7 mouse cellular contexts compared by ENCODE assay signal in the genomic region with DNA sequence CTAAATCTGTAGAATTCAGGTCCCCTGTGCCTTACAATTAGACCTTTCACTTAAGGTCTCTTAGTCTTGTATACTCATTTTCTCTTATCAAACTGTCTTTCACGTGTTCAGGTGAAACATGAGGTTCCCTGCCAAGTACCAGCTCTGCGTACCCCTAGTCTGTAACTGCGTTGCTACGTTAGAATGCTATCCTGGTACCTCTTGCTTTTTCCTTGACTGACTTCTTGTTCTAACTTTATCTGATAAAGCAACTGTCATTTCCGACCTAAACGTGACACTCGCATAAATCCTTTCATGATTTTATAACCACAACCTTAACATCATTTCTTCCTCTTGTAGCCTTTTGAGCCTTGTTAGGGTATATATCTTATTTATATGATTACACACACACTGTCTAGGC. TPM values are rescaled to one million over a fixed set of nuclear protein-coding genes. Genes with fewer than 3 reads are reported as not detected.
DNase-seq lines count a peak whose midpoint lies in the region; ATAC-seq and TF ChIP-seq lines count a peak whose summit lies in the region.

No protein-coding gene starts in this region.

- peak overlapping the region; percentile 90 for H3K9ac ChIP-seq in limb, embryonic 15.5 days

- WGBS in limb, embryonic 15.5 days: 65% methylated on average over 7 of the region's 7 CpGs

- H3K4me3 ChIP-seq in testis, adult 2 months (ENCODE audit: control insufficient read depth, low read depth, low read length): peak overlapping the region; percentile 100
- peak overlapping the region; percentile 99 for H3K4me3 ChIP-seq in limb, embryonic 15.5 days

- no peaks in the 10 kb centered on the region for H3K36me3 ChIP-seq in testis, adult 2 months (ENCODE audit: control insufficient read depth, insufficient read depth, low read length)
- H3K36me3 ChIP-seq in limb, embryonic 15.5 days: peaks cover 34% of the 10 kb centered on the region

- no peaks in the 10 kb centered on the region for H3K9me3 ChIP-seq in limb, embryonic 15.5 days

- 0 out of 2 replicates have a peak, but pooled peaks have one; percentile 12 for ATAC-seq in erythroblast, adult 5-6 weeks (replicated peaks; ENCODE audit: low FRiP score, poor library complexity, severe bottlenecking)
- no peak for ATAC-seq in limb, embryonic 15.5 days (ENCODE audit: insufficient number of reproducible peaks, low FRiP score, low TSS enrichment, low read depth)

- DNase-seq in testis, postnatal 14 days (ENCODE audit: low spot score): no peak
- no peak for DNase-seq in frontal cortex, postnatal 25 days (ENCODE audit: low spot score in 2 of 2)
- DNase-seq in kidney, postnatal 10 days: no peak
- DNase-seq in spleen, postnatal 14 days (ENCODE audit: low spot score in 2 of 2): no peak

- H3K4me1 ChIP-seq in testis, adult 2 months (ENCODE audit: control insufficient read depth, insufficient read depth, low read length): peaks cover 2% of the 10 kb centered on the region
- peaks cover 14% of the 10 kb centered on the region for H3K4me1 ChIP-seq in limb, embryonic 15.5 days

- H3K27me3 ChIP-seq in testis, adult 2 months (ENCODE audit: control insufficient read depth, insufficient read depth, low read length): no peaks in the 10 kb centered on the region
- no peaks in the 10 kb centered on the region for H3K27me3 ChIP-seq in limb, embryonic 15.5 days

- H3K27ac ChIP-seq in testis, adult 2 months (ENCODE audit: control insufficient read depth, insufficient read depth, low read depth, low read length): no peak overlapping the region
- H3K27ac ChIP-seq in limb, embryonic 15.5 days: 0 out of 2 replicates have a peak overlapping the region, but pooled peaks have one; percentile 74

- TF ChIP-seq POLR2A in testis, adult 2 months (IDR thresholded peaks at IDR 0.05; ENCODE audit: control insufficient read depth, low read depth, low read length): no peak

- TF ChIP-seq CTCF in testis, adult 2 months (IDR thresholded peaks at IDR 0.05; ENCODE audit: control insufficient read depth, insufficient read depth, insufficient replicate concordance, low read depth, low read length): no peak

- peak overlapping the region; percentile 90 for H3K4me2 ChIP-seq in limb, embryonic 15.5 days

RNA-seq across cellular contexts. Expression of a gene that starts 1.2 kb away (rescaled TPM):
- polyA plus RNA-seq in testis, adult 2 months (2012; rRNA removed): 43.4 and 43.9 TPM in 2 replicates
- 1.9 and 3.8 TPM in 2 replicates for total RNA-seq in erythroblast, adult 5-6 weeks (2015; ENCODE audit: low replicate concordance)
- total RNA-seq in erythroblast, adult 5-6 weeks (2017; ENCODE audit: low replicate concordance): 2.8 and 3.9 TPM in 2 replicates
- 22.4 and 29.4 TPM in 2 replicates for polyA plus RNA-seq in limb, embryonic 15.5 days (2015; fragmentation: Nextera tagmentation; extraction: Ambion mirVana)

RNA-seq across cellular contexts. Expression of a gene that starts 7.5 kb away (rescaled TPM):
- polyA plus RNA-seq in testis, adult 2 months (2012; rRNA removed): 12.4 and 12.9 TPM in 2 replicates
- 5.4 and 9.2 TPM in 2 replicates for total RNA-seq in erythroblast, adult 5-6 weeks (2015; ENCODE audit: low replicate concordance)
- 7.4 and 10.9 TPM in 2 replicates for total RNA-seq in erythroblast, adult 5-6 weeks (2017; ENCODE audit: low replicate concordance)
- 82.6 and 86.7 TPM in 2 replicates for polyA plus RNA-seq in limb, embryonic 15.5 days (2015; fragmentation: Nextera tagmentation; extraction: Ambion mirVana)

RNA-seq across cellular contexts. Expression of a gene that starts 16.5 kb away (rescaled TPM):
- 2.3 and 3.7 TPM in 2 replicates for polyA plus RNA-seq in testis, adult 2 months (2012; rRNA removed)
- total RNA-seq in erythroblast, adult 5-6 weeks (2015; ENCODE audit: low replicate concordance): not detected in 2 replicates
- total RNA-seq in erythroblast, adult 5-6 weeks (2017; ENCODE audit: low replicate concordance): not detected in 2 replicates
- polyA plus RNA-seq in limb, embryonic 15.5 days (2015; fragmentation: Nextera tagmentation; extraction: Ambion mirVana): 1.5 and 2.5 TPM in 2 replicates

RNA-seq across cellular contexts. Expression of a gene that starts 31.7 kb away (rescaled TPM):
- 626 and 644 TPM in 2 replicates for polyA plus RNA-seq in testis, adult 2 months (2012; rRNA removed)
- 5.9 and 16.9 TPM in 2 replicates for total RNA-seq in erythroblast, adult 5-6 weeks (2015; ENCODE audit: low replicate concordance)
- 4.1 and 5.2 TPM in 2 replicates for total RNA-seq in erythroblast, adult 5-6 weeks (2017; ENCODE audit: low replicate concordance)
- 132 and 156 TPM in 2 replicates for polyA plus RNA-seq in limb, embryonic 15.5 days (2015; fragmentation: Nextera tagmentation; extraction: Ambion mirVana)

RNA-seq across cellular contexts. Expression of a gene that starts 33.8 kb away (rescaled TPM):
- polyA plus RNA-seq in testis, adult 2 months (2012; rRNA removed): 1,562 and 1,699 TPM in 2 replicates
- 8.6 and 16.7 TPM in 2 replicates for total RNA-seq in erythroblast, adult 5-6 weeks (2015; ENCODE audit: low replicate concordance)
- 15.1 and 24.5 TPM in 2 replicates for total RNA-seq in erythroblast, adult 5-6 weeks (2017; ENCODE audit: low replicate concordance)
- 141 and 146 TPM in 2 replicates for polyA plus RNA-seq in limb, embryonic 15.5 days (2015; fragmentation: Nextera tagmentation; extraction: Ambion mirVana)
